Mouse (Mus musculus) hindbrain, embryonic 16.5 days (tissue): Measurements from ENCODE around the gene Csrp3. TPM values are rescaled to one million over a fixed set of nuclear protein-coding genes. Genes with fewer than 3 reads are reported as not detected.
A peak's percentile ranks its signal among the peaks of the same experiment; 100 is the strongest.

Experiments
- ATAC-seq: fragments of 200-750 bp; cut with Nextera tagmentation; 2 replicates; pipeline ENCODE4 v1.8.0; 2017; ENCODE audit warnings: moderate TSS enrichment, moderate library complexity
- H3K27ac ChIP-seq: fragments of 300-500 bp; sonication (generic); 2 replicates; pipeline ENCODE4 v1.5.1; 2014; ENCODE audit warnings: low read depth, mild to moderate bottlenecking, control low read depth, low read length, moderate library complexity
- H3K27me3 ChIP-seq: fragments of 300-500 bp; sonication (generic); replicated peaks from 2 replicates; pipeline ENCODE4 v1.6.1; 2014; ENCODE audit warnings: low read length; ENCODE audit not compliant: control insufficient read depth, insufficient read depth
- H3K36me3 ChIP-seq: fragments of 300-500 bp; sonication (generic); 2 replicates; pipeline ENCODE4 v1.6.1; 2014; ENCODE audit warnings: mild to moderate bottlenecking, low read length, moderate library complexity, mixed read lengths; ENCODE audit not compliant: control insufficient read depth, insufficient read depth
- H3K4me1 ChIP-seq: fragments of 300-500 bp; sonication (generic); 2 replicates; pipeline ENCODE4 v1.6.1; 2014; ENCODE audit warnings: low read depth, low read length; ENCODE audit not compliant: control insufficient read depth, insufficient read depth
- H3K4me2 ChIP-seq: fragments of 300-500 bp; sonication (generic); 2 replicates; pipeline ENCODE4 v1.6.1; 2014; ENCODE audit warnings: mild to moderate bottlenecking, low read length, control low read depth, moderate library complexity
- H3K4me3 ChIP-seq: fragments of 300-500 bp; sonication (generic); 2 replicates; pipeline ENCODE4 v1.5.1; 2014; ENCODE audit warnings: mild to moderate bottlenecking, low read length, control low read depth, moderate library complexity
- H3K9ac ChIP-seq: fragments of 300-500 bp; sonication (generic); 2 replicates; pipeline ENCODE4 v1.6.1; 2014; ENCODE audit warnings: low read depth, mild to moderate bottlenecking, control low read depth, low read length, moderate library complexity
- H3K9me3 ChIP-seq: fragments of 300-500 bp; sonication (generic); 2 replicates; pipeline ENCODE4 v1.6.1; 2014; ENCODE audit warnings: mild to moderate bottlenecking, low read length, moderate library complexity; ENCODE audit not compliant: control insufficient read depth
- WGBS: fragments of 180-500 bp; shearing (Covaris S2); extraction: QIAGEN DNeasy Blood & Tissue Kit; methylation state at CpG from one replicate; pipeline ENCODE4 v1.1.7; 2014; 5-methylcytosine and 5-hydroxymethylcytosine counted together
- polyA plus RNA-seq: library from polyadenylated mRNA; unstranded; fragments of >200 nt; fragmentation: Nextera tagmentation; extraction: Ambion mirVana; gene quantifications from 2 replicates; pipeline ENCODE4 v1.2.1, GENCODE M21; 2015

Csrp3 gene
- polyA plus RNA-seq, 1 experiment from 2014 or later: 0.24 TPM

DNA sequence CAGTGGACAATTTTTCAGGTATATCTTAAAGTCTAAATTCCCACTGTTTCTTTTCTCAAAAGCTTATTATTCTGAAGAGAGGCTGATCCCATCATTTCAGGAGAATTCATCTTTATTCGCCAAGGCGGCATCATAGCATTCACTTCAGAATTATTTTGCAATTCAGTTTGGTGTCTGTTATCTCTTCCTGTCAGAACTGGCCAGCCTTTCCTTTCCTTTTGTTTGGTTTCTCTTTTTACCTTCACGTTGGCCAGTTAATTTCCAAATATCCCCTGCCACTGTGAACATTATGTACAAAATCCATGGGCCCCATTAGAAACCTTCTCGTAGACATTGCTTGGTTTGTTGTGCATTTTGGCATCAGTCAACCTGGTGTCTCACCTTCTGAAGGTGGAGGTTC, 11.5 kb upstream of the Csrp3 start:
- Histone ChIP-seq H3K4me2 (no peak overlapping the region), H3K27ac (no peak overlapping the region), H3K4me3 (no peak overlapping the region), H3K36me3 (no peaks in the 10 kb centered on the region), H3K9me3 (no peaks in the 10 kb centered on the region), H3K9ac (no peak overlapping the region), H3K27me3 (no peaks in the 10 kb centered on the region), H3K4me1 (no peaks in the 10 kb centered on the region)
- ATAC-seq: no peak
- WGBS: 89% methylated on average over 4 of the region's 4 CpGs

DNA sequence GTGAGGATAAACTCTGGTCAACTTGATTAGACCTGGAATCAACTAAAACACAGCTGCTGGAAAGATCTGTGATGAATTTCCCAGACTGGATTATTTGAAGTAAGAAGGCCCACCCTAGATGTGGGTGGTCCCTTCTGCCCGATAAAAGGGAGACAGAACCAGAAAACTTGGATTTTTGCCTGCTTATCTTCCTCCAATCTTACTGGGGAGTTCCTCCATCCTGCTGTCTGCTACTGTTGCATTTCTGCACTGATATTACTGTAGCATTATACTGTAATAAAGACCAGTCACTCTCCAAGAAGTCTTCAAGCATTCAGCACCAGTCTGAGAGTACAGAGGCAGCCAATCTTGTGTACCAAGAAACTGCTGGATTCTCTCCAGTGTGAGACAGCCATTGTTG, 10.4 kb upstream of the Csrp3 start:
- WGBS: 67% methylated on average over 1 of the region's 1 CpGs
- Histone ChIP-seq H3K4me2 (no peak overlapping the region), H3K36me3 (no peaks in the 10 kb centered on the region), H3K27ac (no peak overlapping the region), H3K4me3 (no peak overlapping the region), H3K4me1 (no peaks in the 10 kb centered on the region), H3K9ac (no peak overlapping the region), H3K9me3 (no peaks in the 10 kb centered on the region), H3K27me3 (no peaks in the 10 kb centered on the region)
- no peak for ATAC-seq

DNA sequence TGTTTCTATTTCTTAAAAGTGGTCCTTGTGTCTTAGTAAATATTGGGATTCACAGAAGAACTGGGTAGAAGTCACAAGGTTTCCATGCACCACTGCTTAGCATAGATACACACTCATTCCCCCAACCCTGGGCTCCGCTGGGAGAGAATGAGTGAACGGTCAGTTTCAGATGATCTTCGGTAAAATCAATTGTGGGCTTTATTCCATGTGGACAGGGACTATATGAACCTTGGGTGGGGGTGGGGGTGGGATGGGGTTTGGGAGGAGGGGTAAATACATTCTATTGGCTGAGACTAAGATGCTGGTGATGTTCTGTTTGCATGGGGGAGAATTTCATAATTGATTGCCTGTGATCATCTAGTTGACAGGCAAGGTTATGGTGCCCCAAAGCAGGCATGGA, 7.6 kb upstream of the Csrp3 start:
- Histone ChIP-seq H3K9ac (no peak overlapping the region), H3K27me3 (no peaks in the 10 kb centered on the region), H3K4me2 (no peak overlapping the region), H3K27ac (no peak overlapping the region), H3K36me3 (no peaks in the 10 kb centered on the region), H3K9me3 (no peaks in the 10 kb centered on the region), H3K4me3 (no peak overlapping the region), H3K4me1 (no peaks in the 10 kb centered on the region)
- ATAC-seq: no peak
- 81% methylated on average over 3 of the region's 3 CpGs for WGBS

DNA sequence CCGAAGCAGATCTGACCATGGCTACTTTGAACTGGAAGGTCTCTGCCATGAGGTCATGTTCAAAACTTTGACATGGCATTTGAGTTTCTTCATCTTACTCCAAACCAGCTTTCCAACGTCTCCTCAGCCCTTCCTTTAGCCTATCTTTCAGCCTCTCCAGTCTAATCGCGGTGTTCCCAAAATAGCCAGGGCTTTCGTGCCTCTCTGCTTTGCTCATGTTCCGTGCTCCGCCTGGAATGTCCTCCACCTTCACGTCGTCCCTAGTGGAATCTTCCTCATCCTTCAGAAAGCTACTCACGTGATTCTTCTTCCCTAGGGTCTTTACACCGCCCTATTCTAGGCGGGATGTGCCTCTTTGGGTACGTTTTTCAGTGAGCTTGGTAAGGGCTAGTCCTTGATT, 5.7 kb upstream of the Csrp3 start:
- Histone ChIP-seq H3K9me3 (no peaks in the 10 kb centered on the region), H3K36me3 (no peaks in the 10 kb centered on the region), H3K27me3 (no peaks in the 10 kb centered on the region), H3K9ac (no peak overlapping the region), H3K27ac (no peak overlapping the region), H3K4me2 (no peak overlapping the region), H3K4me1 (no peaks in the 10 kb centered on the region), H3K4me3 (no peak overlapping the region)
- ATAC-seq: no peak
- 89% methylated on average over 13 of the region's 13 CpGs for WGBS

DNA sequence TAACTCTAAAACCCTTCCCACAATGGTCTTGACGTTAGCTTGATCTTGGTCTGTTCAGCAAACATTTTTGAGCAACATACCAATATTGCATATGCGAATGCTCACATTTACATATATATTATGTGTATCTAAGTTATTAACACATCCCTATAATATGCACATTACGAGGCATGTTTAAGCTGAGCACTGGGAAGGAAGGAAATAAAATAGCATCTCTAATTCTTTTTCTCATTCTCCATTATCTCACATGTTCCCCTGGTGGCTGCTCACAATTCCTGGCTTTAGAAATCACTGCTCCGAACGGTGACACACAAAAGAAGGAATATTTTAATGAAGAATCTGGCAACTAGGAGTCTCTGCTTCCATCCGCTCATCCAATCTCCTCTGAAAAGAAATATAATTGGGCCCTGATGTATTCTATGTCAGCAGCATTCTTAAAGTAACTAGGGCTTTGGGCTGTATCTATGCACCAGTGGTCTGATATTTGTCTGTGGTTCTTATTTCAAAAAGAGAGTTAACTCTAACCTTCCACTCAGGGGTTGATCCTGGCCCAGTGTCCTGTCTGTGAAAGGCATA, 3.8 kb upstream of the Csrp3 start:
- Histone ChIP-seq H3K27ac (0 out of 2 replicates have a peak overlapping the region, but pooled peaks have one; percentile 7), H3K9me3 (no peaks in the 10 kb centered on the region), H3K27me3 (no peaks in the 10 kb centered on the region), H3K4me2 (no peak overlapping the region), H3K9ac (no peak overlapping the region), H3K36me3 (no peaks in the 10 kb centered on the region), H3K4me1 (no peaks in the 10 kb centered on the region), H3K4me3 (no peak overlapping the region)
- no peak; the same call in 1 of the 2 replicates for ATAC-seq
- WGBS: 43% methylated on average over 6 of the region's 6 CpGs

DNA sequence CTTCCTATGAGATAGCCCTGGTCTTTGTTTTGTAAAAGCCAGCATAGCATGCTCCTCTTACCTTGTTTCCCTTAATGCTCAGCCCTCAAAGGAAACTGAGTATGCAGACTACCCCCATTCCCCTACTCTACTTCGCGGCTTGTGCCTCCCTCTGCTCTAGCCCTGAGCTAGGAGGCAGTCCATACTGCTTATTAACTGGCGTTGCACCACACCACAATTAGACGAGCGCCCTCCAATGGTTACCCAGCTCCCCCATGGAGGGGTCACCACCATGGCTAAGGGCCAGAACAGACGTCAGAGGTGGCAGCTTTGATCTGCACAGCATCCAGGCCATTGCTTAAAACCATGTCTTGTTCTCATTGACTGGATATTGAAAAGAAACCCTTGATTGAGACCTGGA, 1.1 kb downstream of the Csrp3 start:
- no peaks in the 10 kb centered on the region for H3K36me3 ChIP-seq
- no peak overlapping the region for H3K9ac ChIP-seq
- ATAC-seq: no peak
- H3K27me3 ChIP-seq: no peaks in the 10 kb centered on the region; the same call in none of the 2 replicates
- WGBS: 42% methylated on average over 6 of the region's 6 CpGs
- H3K27ac ChIP-seq: no peak overlapping the region
- H3K9me3 ChIP-seq: no peaks in the 10 kb centered on the region
- H3K4me1 ChIP-seq: no peaks in the 10 kb centered on the region
- H3K4me2 ChIP-seq: no peak overlapping the region
- no peak overlapping the region for H3K4me3 ChIP-seq

DNA sequence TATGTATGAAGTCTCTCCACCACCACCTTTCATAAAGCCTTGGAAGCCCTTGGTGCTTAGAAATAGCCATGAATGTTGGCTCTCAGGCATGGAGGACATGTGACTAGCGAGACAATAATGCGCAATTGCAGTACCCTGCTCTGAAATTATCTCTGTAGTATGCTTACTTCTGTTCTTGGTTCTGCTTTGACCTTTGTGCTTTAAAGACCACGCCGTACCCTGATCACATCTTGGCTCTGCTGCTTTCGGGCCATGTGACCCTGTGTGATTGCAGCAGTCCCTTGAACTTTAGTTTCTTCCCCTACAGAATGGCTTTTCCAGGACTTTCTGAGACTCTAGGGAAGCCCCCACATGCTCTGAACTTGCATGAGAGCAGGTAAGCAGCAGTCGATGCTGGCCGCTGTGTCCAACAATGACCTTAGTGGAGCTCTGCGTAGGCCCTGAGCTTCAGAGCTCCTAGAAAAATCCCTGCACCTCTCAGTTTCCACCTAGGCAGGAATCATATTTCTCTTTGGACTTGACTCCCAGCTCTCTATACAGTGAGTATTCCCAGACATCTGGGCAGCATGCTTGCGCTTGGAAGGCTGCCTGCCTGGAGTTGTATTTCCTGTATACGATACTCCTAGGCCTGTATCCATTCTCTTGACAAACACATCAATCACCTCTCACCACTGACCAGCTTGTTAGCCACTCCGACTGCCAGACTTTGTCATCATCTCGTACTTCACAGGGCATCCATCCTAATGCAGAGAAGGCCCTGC, 2.4 kb downstream of the Csrp3 start:
- Histone ChIP-seq H3K4me1 (no peaks in the 10 kb centered on the region), H3K27me3 (peaks cover 2% of the 10 kb centered on the region)

DNA sequence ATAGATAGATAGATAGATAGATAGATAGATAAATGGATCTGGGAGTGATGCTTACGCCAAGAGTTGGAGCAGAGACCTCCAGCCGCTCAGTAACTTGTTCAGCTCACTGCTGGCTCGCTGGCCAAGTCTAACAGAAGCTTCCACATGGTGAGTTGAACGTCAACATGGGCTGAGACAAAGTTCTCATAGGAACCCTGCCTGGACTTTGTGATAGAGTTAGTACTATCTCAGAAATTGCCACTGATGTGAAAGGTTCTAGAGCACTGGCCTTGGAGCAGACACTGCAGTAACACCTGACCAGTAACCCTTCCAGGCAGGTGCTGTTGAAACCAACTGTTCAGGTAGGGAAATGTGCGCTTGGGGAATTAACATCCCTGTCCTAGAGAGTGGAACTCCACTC, 4.3 kb downstream of the Csrp3 start:
- H3K27me3 ChIP-seq: peaks cover 11% of the 10 kb centered on the region
- ATAC-seq: no peak
- no peak overlapping the region for H3K9ac ChIP-seq
- H3K4me1 ChIP-seq: no peaks in the 10 kb centered on the region
- H3K9me3 ChIP-seq: no peaks in the 10 kb centered on the region
- no peaks in the 10 kb centered on the region for H3K36me3 ChIP-seq
- WGBS: 88% methylated on average over 5 of the region's 5 CpGs
- H3K27ac ChIP-seq: no peak overlapping the region
- H3K4me2 ChIP-seq: no peak overlapping the region
- H3K4me3 ChIP-seq: no peak overlapping the region

More for the DNA sequence above, 2.4 kb downstream of the Csrp3 start:
- H3K4me3 ChIP-seq: no peak overlapping the region
- no peak for ATAC-seq
- H3K4me2 ChIP-seq: no peak overlapping the region
- no peak overlapping the region for H3K9ac ChIP-seq
- H3K36me3 ChIP-seq: no peaks in the 10 kb centered on the region
- no peaks in the 10 kb centered on the region for H3K9me3 ChIP-seq
- no peak overlapping the region for H3K27ac ChIP-seq
- WGBS: 87% methylated on average over 12 of the region's 12 CpGs

DNA sequence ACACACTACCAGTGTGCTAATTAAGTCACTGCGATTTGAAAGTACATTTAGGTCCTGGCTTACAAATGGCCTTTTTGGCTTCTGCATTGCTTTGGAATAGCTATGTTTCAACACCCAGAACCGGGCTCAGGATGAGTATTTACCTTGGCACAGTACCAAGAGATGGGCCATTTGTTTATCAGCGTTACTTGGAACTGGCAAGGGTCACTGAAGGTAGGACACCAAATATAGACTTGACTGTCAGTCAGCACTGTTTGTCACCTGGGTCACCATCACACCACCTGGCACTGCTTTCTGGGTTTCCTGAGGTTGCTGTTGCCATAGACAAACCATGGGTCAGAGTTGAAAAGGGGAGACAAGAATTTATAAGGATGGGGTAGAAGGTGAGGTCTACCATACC, 5.5 kb downstream of the Csrp3 start:
- no peaks in the 10 kb centered on the region for H3K9me3 ChIP-seq
- no peak overlapping the region for H3K9ac ChIP-seq
- WGBS: 68% methylated on average over 3 of the region's 3 CpGs
- H3K4me2 ChIP-seq: no peak overlapping the region
- no peak overlapping the region for H3K4me3 ChIP-seq
- no peaks in the 10 kb centered on the region for H3K36me3 ChIP-seq
- no peaks in the 10 kb centered on the region for H3K4me1 ChIP-seq
- no peak overlapping the region for H3K27ac ChIP-seq
- no peak for ATAC-seq
- H3K27me3 ChIP-seq: peaks cover 13% of the 10 kb centered on the region
